Mouse (Mus musculus) cerebellum, postnatal 10 days (tissue): ENCODE measurements around the gene Ahnak.
A peak's percentile ranks its signal among the peaks of the same experiment; 100 is the strongest.
"Not testable (repeated sequence)": the region's sequence is repeated elsewhere in the genome, so short reads cannot be mapped to it uniquely, and the experiment has no call there.

Experiments used
- DNase-seq, 2 experiments: peaks; one replicate each; pipeline ENCODE4 v3.0.0; 2021; ENCODE audit warnings: mixed read lengths in 2 of 2

Ahnak gene

GRCm38 (mm10) chr19:9101062-9101457 is 112.0 kb downstream of the Ahnak start:
- no peak for DNase-seq

- DNase-seq = no peak
Measured at GRCm38 (mm10) chr19:9103986-9104385, 114.9 kb downstream of the Ahnak start.

GRCm38 (mm10) chr19:9105101-9105685 is 116.1 kb downstream of the Ahnak start:
- DNase-seq = no peak

- no peak for DNase-seq
Measured at GRCm38 (mm10) chr19:9106096-9106495, 117.0 kb downstream of the Ahnak start.

GRCm38 (mm10) chr19:9106751-9107378 is 117.8 kb downstream of the Ahnak start:
- DNase-seq = no peak

- peak; percentile 37 to 44 for DNase-seq
Measured at GRCm38 (mm10) chr19:9107379-9107755, 118.3 kb downstream of the Ahnak start.

GRCm38 (mm10) chr19:9108536-9108935 is 119.5 kb downstream of the Ahnak start:
- no peak for DNase-seq

GRCm38 (mm10) chr19:9110182-9110869 is 121.2 kb downstream of the Ahnak start:
- DNase-seq = peak; percentile 63 to 80

- peak; percentile 54 to 60 for DNase-seq
Measured at GRCm38 (mm10) chr19:9112043-9112442, 123.0 kb downstream of the Ahnak start.

- no peak for DNase-seq
Measured at GRCm38 (mm10) chr19:9116268-9116667, 127.2 kb downstream of the Ahnak start.

- DNase-seq = no peak
Measured at GRCm38 (mm10) chr19:9117275-9117674, 128.2 kb downstream of the Ahnak start.

- DNase-seq = no peak
Measured at GRCm38 (mm10) chr19:9119655-9120425, 130.8 kb downstream of the Ahnak start.

- DNase-seq = no peak
Measured at GRCm38 (mm10) chr19:9122390-9122789, 133.3 kb downstream of the Ahnak start.

GRCm38 (mm10) chr19:9123986-9124385 is 134.9 kb downstream of the Ahnak start:
- not testable (repeated sequence) for DNase-seq
